Mouse (Mus musculus) mouse embryonic stem cell (cell line): ENCODE data around the gene Ttc9c.
"Not testable (repeated sequence)": the region's sequence is repeated elsewhere in the genome, so short reads cannot be mapped to it uniquely, and the experiment has no call there.

Experiments used
- in situ Hi-C, 2 experiments: fragments of 300-500 bp; cut with MboI; formaldehyde crosslinking; loops; 1 replicate in 1 of 2; 3 replicates in 1 of 2; pipeline ENCODE4 v1.14.3; 2019 to 2020; ENCODE audit warnings: low sequenced_read_pairs in 2 of 2, low pct_unique_long_range_greater_than_20kb in 1 of 2, mixed read lengths in 1 of 2; ENCODE audit not compliant: unreplicated experiment in 1 of 2

The Ttc9c gene

GRCm38 (mm10) chr19:8836327-8836726 lies 17.2 kb upstream of the Ttc9c start:
- in situ Hi-C loops: not testable (repeated sequence)

- in situ Hi-C loops: no loop called here
Measured at GRCm38 (mm10) chr19:8832971-8833370, 13.8 kb upstream of the Ttc9c start.

DNA sequence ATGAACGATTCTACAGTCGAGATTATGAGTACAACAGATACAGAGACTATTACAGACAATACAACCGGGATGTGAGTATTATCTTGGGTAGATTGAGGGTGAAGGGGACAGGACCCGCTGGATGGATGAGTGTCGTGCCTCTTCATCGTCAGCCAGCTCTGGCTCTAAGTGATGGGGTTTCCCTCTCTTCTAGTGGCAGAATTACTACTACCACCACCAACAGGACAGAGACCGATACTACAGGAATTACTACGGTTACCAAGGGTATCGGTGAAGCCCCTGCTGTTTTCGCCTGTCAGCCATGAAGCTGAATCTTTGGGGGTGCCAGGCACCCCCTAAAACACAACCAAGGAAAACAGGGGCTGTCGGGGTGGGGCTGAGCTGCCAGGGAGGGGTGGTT lies 12.1 kb upstream of the Ttc9c start:
- in situ Hi-C loops: no loop called here

DNA sequence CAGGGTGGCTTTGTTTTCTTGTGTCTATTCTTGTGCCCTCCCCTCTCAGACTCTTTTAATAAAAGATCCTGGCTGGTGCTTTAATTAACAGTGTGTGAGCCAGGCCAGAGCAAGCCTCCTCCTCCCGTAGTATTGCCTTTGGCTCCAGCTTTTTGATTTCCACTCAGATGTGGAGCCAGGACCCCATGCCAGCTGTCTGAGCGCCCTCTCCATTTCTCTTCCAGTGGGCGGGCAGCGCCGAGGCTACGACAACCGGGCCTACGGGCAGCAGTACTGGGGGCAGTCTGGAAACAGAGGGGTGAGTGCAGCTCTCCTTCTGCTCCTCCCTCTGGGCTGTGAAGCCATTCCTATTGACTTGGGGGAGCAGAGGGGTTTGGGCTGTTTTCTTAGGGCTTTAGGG lies 11.5 kb upstream of the Ttc9c start:
- in situ Hi-C loops: no loop called here

- in situ Hi-C loops: no loop called here
Measured at GRCm38 (mm10) chr19:8829660-8830059, 10.5 kb upstream of the Ttc9c start, which contains the start of gene AC129217.1. AC129217.1 (plus strand) TSS chr19:8829773.

DNA sequence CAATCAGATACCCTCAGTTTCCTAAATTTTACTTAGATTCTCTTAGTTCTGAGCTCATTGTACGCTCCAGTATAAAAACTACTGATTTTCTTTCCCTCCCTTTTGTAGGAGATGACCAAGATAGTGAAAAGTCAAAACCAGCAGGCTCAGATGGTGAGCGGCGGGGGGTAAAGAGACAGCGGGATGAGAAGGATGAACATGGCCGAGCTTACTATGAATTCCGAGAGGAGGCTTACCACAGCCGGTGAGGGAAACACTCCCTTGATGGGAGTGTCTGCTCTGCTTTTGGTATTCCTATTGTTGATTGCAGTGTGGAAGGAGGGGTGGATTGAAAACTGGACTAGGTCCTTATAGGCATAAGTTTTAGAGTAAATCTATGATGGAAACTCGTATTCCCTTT lies 3.6 kb upstream of the Ttc9c start:
- in situ Hi-C loops: no loop called here

- in situ Hi-C loops: no loop called here
Measured at GRCm38 (mm10) chr19:8821146-8821545, 2.0 kb upstream of the Ttc9c start.

GRCm38 (mm10) chr19:8820424-8820956 lies 1.4 kb upstream of the Ttc9c start:
- in situ Hi-C loops: no loop called here

DNA sequence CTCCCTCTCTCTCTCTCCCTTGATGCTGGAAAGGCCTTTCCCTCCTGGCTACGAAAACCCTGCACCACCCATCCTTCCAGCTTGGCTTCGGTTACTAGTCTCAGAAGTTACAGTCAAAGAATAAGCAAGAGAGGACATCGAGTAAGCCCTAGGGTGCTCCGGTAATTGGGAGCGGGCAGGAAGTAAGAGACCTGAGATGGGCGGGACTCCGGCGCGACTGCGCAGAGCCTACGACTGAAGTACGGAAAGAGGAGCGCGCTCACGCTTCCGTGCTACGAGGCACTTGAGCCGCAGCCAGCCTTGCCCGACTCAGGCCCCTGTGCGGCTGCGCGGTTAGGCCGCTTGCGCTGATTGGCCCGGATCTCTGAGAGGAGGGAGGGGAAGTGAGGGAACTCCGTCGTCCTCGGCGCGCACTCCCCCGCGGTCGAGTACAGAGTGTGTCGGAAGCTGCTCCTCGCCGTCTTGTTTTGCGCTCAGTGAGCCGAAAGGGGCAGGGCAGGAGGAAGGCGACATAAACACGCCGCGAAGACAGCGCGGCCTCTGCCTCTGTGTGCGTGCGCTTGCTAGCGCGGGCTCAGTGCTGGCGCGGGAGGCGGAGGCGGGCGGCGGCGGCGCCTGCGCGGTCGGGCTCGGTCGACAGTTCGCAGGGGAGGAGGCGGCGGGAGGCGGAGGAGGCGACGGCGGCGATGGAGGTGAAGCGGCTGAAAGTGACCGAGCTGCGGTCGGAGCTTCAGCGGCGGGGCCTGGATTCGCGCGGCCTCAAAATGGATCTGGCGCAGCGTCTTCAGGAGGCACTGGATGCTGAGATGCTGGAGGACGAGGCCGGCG lies 677 bp upstream of the Ttc9c start, which contains the start of gene Hnrnpul2:
Hnrnpul2 (plus strand) TSS at position 415 of the 828 bp plus-strand sequence.
- in situ Hi-C loops: no loop called here

- in situ Hi-C loops: no loop called here
Measured at GRCm38 (mm10) chr19:8818301-8818798, 783 bp downstream of the Ttc9c start.

DNA sequence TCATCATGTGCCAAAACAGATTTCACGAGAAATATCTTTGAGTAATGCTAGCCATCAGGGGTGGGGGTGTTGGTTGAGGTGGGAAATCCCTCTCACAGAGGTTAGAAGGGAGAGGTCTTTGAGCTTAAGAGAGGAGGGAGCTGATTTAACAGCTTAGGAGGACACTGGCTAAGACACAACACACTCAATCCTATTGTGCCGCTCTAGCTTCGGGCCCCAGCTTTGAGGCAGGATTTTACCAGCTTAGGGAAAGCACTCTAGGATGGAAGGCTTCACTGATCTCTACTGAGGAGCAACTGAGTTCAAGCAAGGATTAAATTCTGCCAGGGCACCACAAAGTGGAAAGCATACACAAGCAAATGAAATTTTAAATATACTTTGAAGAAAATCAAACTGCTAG lies 2.1 kb downstream of the Ttc9c start:
- in situ Hi-C loops: no loop called here

- in situ Hi-C loops: no loop called here
Measured at GRCm38 (mm10) chr19:8815812-8816211, 3.3 kb downstream of the Ttc9c start.

GRCm38 (mm10) chr19:8806810-8807209 lies 12.3 kb downstream of the Ttc9c start:
- in situ Hi-C loops: no loop called here

DNA sequence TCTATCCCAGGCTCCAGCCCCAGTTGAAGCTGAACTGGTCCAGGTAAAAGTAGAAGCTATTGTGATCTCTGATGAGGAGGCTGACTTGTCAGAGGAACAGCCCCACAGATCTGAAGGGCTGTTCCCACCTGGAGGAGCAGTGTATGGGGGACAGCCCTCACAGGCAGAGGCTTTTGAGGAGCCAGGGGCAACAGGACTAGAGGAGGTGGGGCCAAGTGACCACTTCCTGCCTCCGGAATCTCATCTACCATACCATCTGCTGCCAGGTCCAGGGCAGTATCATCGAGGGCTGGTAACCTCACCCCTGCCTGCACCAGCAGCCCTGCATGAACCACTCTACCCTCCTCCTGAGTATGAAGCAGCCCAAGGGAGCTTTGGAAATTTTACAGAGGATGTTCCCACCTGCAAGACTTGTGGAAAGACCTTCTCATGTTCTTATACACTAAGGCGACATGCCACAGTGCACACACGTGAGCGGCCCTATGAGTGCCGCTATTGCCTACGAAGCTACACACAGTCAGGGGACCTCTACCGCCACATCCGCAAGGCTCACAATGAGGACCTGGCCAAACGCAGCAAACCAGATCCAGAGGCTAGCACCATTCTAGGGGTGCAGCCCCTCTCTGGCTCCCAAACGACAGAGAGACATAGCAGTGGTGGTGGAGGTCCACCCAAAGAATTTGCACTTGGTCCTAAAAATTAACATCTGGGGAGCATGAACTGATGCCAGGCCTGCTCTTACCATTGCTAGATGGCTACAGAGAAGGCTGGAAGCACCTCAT lies 15.1 kb downstream of the Ttc9c start:
- in situ Hi-C loops: no loop called here

- in situ Hi-C loops: no loop called here
Measured at GRCm38 (mm10) chr19:8803204-8803780, 15.8 kb downstream of the Ttc9c start.

- in situ Hi-C loops: no loop called here
Measured at GRCm38 (mm10) chr19:8802130-8802821, 16.9 kb downstream of the Ttc9c start, which contains the start of gene Zbtb3. Zbtb3 (plus strand) TSS chr19:8802555.

- in situ Hi-C loops: no loop called here
Measured at GRCm38 (mm10) chr19:8798947-8799315, 20.2 kb downstream of the Ttc9c start.

GRCm38 (mm10) chr19:8798264-8798946 lies 20.7 kb downstream of the Ttc9c start, which contains the start of gene Polr2g:
Polr2g (minus strand) TSS chr19:8798577.
- in situ Hi-C loops: no loop called here
